Mouse (Mus musculus) gastrocnemius, postnatal 36 days (tissue): ENCODE data around the gene Coq4. TPM values are rescaled to one million over a fixed set of nuclear protein-coding genes. Genes with fewer than 3 reads are reported as not detected.
A peak's percentile ranks its signal among the peaks of the same experiment; 100 is the strongest.
"Not testable (repeated sequence)": the region's sequence is repeated elsewhere in the genome, so short reads cannot be mapped to it uniquely, and the experiment has no call there.

Experiments
- DNase-seq, 2 experiments: peaks; one replicate each; pipeline ENCODE4 v3.0.0; 2022
- intact Hi-C: fragments of 180-260 bp; cut with DNase I; formaldehyde crosslinking; loops from one replicate; pipeline ENCODE4 v1.15.1; 2025
- long read RNA-seq, 2 experiments: library from polyadenylated mRNA; stranded (forward); transcript quantifications; one replicate each; pipeline ENCODE4 v2.0.0; 2021
- total RNA-seq, 2 experiments: library from RNA; stranded (reverse); gene quantifications; 2 replicates each; pipeline ENCODE4 v1.2.3; 2021

The Coq4 gene
- 10 to 100 TPM in 1 of 2 experiments, 1 to 10 TPM in 1; 8.1 to 11.2 TPM for total RNA-seq
- long read RNA-seq, experiment 1, transcript Coq4-201 (7 exons, 1,991 nt): major isoform, 5 of 9 reads
- long read RNA-seq, experiment 1, partial matches to known transcripts: 0 of 9 reads
- long read RNA-seq, experiment 1, other reads (novel, unspliced or antisense): 4 of 9 reads
- long read RNA-seq, experiment 2, transcript Coq4-201 (7 exons, 1,991 nt): major isoform, 6 of 14 reads
- long read RNA-seq, experiment 2, partial matches to known transcripts: 1 of 14 reads
- long read RNA-seq, experiment 2, other reads (novel, unspliced or antisense): 7 of 14 reads

DNA sequence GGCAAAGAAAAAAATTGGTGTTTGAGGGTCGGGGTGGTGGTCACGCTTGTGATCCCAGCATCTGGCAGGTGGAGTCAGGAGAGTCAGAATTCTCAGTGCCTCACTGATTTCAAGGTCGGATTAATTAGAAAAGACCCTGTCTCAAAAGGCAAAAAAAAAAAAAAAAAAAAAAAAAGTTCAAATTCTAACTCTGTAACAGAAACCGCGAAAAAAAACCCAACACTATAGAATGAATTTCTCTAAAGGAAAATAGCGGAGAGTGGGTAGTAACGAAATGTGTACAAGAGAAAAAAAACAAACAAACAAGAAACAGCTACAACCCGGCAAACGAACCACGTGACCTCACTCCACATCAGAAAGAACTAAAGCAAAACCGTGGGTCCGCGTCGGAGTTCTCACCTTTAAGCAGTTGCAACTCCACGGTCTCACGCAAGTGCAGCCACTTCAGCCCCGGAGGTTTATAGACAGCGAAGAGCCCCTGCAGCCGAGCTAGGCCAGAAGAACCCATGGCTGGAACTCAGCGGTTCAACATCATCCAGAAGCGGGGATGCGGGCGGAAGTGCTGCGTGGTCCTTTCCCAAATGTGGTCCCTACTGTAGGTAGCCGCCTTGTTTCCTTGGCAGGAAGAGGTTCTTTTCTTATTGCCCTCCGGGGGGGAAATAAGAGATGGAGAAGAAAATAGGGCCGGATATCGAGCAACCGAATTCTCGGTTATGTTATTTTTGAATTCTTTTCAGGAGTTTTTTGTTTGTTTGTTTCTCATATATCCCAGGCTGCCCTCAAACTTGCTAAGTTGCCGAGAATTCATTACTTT lies at the start of gene Coq4:
TSS of gene Coq4 (plus strand) at position 390 of the 814 bp plus-strand sequence.
- DNase-seq: peak; percentile 82 to 87
- intact Hi-C loops: no loop called here

DNA sequence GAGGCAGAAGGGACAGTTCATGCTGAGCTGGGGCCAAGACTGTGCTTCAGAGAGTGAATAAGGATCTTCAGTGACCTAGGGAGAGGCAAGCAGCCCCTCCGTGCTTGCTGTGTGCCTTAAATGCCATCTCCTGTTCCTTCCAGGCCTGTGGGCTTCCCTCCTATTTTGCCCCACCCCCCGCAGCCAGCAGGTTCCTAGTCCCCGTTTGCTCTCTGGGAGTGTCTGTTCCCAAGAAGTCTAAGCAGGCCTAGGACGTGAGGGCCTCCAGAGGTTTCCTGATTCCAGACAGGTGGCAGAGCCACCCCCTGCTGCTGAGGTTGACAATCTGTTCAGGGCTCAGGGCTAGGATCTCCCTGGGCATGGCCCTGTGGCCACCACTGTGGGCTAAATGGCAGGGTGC lies 48.5 kb upstream of the Coq4 start:
- no peak for DNase-seq
- intact Hi-C loops: no loop called here

DNA sequence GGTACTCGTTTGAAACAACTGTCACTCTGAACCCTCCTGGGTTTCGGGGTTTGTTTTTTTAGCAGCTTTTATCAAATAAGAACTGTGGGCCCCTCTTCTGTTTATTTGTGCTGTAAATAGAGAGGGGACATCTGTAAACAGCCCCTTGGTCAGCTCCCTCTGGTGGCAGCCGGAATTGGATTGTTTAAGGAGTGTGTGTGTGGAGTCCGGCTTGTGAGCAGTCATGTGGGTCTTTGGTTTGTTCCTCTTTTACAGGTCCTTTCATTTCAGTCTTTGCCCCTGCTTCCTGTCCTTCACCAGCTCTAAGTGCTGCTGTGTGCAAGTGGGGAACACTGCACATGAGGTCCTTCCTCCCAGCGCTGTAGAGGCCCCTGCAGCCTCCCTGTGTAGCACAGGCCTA lies 47.9 kb upstream of the Coq4 start:
- intact Hi-C loops: no loop called here
- DNase-seq: no peak

DNA sequence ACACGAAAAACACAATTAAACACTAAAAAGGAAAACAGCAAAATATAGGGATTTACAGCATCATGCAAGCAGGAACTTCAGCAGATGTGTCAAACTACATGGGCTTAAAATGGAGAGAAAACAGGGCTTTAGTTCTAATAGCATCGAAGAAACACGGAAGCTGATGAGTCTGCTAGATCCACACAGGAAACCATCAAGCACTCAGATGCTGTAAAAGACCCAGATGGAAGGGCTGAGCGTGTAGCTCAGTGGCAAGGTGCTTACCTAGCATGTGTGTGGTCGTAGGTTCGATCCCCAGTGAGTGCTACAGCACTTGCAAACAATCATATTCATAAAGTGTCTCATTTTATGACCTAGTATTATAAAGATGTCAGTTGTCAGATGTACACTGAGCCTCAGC lies 46.1 kb upstream of the Coq4 start:
- no peak for DNase-seq
- intact Hi-C loops: no loop called here

DNA sequence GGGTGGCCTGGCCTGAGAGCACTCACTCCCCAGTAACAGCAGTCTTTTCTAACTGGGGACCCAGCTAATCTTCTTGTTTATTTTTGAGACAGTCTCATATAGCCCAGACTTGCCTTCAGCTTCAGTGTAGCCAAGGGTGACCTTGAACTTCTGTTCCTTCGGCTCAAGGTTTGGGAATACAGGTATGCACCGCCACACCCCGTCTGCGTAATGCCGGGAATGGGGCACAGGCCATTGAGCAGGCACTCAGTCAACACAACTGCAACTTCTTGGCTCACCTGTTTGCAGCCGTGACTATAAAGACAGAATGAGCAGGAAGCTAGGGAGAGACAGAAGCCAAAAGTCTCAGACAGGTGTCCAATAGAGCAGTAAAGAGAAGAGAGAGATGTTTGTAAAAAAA lies 43.0 kb upstream of the Coq4 start:
- DNase-seq: no peak
- intact Hi-C loops: no loop called here

DNA sequence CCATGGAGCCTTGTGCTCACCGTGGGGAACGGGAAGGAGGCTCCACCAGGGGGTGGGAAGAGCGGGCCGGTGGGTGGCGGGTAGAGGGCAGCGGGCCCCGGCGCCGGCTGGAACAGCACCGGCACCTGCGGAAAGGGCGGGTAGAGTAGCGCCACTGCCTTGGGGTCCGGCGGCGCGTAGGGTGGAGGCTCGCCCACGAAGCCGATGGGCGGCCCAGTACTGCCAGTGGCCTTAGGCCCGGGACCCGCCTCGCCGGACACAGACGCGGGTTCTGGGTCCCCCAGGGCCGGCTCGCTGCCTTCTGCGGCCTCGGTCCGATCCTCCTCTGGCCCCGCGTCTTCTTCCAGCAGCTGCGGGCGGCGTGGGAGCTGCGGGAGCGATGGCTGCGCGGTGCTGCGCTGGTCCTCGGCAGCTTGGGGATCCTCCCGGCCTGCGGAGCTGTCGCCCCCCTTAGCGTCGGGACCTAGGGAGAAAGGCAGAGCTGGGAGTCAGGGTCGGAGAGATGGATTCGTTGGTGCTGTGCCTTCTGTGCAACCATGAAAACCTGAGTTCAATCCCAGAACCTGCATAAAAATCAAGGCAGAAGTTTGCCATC lies 40.0 kb upstream of the Coq4 start:
- DNase-seq: no peak

DNA sequence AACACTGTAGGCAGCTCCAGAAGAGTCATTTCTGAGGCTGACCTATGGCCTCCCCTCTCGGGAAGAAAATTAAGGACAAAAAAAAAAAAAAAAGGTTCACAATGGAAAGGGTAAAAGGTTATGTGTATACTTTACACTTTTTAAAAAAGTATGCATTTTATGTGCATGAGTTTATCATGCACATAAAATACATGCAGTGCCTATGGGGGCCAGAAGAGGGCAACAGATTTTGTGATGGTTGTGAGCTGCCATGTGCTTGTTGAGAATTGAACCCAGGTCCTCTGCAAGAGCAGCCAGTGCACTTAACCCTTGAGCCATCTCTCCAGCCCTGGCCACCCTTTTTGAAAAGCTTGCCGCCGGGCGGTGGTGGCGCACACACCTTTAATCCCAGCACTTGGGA lies 39.4 kb upstream of the Coq4 start:
- DNase-seq: no peak
- intact Hi-C loops: no loop called here

More for the DNA sequence above, 40.0 kb upstream of the Coq4 start:
- intact Hi-C loops: no loop called here

DNA sequence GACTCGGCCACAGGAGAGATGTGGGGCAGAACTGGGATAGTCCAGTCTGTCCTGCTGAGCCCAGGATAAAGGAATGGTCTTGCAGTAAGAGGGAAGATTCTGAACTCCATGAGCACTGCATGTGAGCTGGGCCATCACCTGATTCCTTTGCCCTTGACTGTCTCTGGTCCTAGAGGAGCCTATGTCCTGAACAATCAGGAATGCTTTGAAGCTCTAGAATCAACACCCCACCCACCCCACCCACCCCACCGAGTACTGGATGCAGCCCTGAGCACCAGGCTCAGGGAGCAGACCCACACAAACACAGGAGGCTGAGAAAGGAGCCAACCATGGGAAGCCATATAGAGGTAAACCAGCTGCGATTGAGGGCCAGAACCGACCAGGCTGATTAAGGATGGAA lies 38.8 kb upstream of the Coq4 start:
- no peak for DNase-seq
- intact Hi-C loops: no loop called here

DNA sequence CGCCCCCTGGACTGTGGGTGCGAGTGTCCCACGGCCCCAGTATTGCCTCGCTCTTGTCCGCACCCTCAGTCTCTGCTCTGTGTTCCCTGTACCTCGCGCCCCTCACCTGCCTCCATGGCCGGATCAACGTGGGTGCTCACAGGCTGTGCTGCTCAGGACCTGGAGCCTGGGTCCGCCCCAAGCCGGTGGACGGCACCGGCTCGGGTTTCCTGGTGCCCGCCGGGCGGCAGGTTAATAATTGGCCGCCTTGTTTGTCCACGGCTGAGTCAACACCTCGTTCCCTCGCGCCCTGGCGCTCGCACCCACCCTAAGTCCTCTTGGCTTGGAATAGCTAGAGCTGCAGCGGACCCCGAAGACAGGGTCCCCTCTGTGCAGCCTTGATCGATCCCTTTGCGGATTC lies 35.8 kb upstream of the Coq4 start, which contains the start of gene Gm13420:
TSS of gene Gm13420 (minus strand) at position 189 of the 400 bp plus-strand sequence.
- intact Hi-C loops: no loop called here
- DNase-seq: no peak

DNA sequence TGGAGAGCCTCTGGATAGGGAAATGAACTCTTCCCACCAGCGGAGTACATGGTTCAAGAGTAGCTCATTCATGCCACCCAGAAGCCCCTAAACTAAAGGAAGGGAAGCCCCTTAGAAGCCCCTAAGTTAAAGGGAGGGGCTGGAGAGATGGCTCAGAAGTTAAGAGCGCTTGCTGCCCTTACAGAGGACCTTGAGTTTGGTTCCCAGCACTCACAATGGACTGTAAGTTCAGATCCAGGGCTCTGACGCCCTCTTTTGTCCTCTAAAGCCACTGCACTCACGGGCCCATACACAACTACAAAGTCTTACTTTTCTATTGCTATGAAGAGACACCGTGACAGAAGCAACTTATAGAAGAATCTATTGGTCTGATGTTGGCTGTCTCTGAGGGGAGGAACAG lies 34.9 kb upstream of the Coq4 start:
- no peak for DNase-seq
- intact Hi-C loops: no loop called here

DNA sequence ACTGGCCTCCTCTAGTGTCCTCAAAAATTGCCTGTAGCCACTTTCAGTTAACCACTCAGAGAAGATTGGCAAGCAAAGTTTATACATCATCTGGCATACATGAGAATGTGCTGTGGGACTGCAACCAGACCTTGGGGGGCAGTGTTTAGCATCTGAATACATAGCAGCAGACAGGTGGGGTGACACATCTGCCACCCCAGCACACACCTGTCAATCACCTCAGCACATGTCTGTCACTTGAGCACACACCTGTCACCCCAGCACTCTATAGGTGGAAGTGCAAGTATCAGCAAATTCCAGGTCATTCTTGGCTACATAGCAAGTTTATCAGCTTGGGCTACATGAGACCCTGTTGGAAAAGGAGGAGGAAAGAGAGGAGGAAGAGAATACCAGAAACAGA lies 31.6 kb upstream of the Coq4 start:
- intact Hi-C loops: no loop called here
- no peak for DNase-seq

DNA sequence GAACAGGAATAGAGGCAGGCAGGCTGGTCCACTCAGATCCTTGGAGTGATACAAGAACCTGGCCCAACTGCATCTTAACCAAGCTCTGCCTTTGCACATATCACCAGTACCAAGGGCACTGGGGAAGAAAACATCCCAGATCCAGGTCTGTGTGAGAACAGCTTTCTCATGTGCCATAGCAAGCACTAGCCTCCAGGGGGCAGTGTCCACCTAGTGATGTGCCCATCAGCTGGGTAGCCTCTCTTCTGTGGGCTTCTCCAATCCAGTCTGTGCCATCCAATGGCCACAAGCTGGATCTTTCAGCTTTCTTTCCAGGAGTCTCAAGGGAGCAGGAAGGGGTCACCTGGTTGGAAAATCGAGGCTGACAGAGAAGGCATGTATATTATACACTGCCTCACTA lies 22.5 kb upstream of the Coq4 start:
- peak; percentile 46 to 50 for DNase-seq
- intact Hi-C loops: loop anchor here (5.0 kb wide), 1 partner anchor 87 kb away; no protein-coding TSS in a partner anchor

DNA sequence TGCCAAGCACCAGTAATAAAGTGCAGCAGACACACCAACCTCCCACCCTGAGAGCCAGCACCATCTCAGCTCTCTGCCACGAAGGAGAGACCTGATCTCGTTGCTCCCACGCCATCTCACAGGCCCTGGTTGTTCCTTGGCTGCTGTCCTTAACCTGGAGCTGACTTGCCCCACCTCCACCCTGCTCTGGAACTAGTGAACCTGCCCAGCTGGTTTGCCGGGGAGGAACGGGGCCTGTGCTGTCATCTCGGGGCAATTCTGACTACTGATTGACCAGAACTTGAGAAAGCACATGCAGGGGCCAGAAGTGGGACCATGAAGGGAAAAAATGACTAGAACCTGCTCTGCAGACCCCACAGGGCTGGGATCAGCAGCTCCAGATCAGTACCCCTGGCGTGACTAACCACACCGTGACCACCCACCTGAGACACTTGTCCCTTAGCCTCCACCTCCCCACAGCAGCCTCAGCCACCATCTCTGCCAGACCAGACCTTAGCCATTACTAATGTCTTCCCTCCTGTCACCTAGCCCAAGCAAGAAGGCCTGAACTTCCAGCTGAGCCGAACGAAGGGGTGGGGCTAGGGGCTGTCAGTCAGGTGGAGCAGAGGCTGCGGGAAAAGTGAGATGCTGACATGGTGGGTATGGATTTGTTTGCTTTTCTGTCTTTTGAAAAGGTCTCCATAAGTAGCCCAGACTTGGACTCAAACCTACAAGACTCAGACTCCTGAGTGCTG lies 19.1 kb upstream of the Coq4 start:
- no peak for DNase-seq
- intact Hi-C loops: loop anchor here (5.0 kb wide), 1 partner anchor 84 kb away; no protein-coding TSS in a partner anchor

DNA sequence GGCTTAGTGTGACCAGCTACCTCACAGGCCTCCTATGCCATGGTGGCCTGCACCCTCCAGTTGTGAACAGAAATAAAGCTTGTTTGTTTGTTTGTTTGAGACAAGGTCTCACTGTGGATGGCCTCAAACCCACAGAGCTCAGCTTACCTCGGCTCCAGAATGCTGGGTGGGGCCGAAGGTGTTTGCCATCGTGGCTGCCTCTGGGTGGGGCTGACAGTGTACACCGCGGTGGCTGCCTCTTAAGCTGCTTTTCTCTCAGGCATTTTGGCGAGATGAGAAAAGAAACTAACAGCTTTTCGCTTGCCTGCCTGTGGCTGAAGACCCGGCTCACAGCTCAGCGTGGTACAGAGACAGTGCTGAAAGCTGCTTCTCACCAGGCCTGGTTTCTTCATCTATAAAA lies 18.4 kb upstream of the Coq4 start:
- intact Hi-C loops: loop anchor here (5.0 kb wide), 1 partner anchor 83 kb away; no protein-coding TSS in a partner anchor
- DNase-seq: no peak

DNA sequence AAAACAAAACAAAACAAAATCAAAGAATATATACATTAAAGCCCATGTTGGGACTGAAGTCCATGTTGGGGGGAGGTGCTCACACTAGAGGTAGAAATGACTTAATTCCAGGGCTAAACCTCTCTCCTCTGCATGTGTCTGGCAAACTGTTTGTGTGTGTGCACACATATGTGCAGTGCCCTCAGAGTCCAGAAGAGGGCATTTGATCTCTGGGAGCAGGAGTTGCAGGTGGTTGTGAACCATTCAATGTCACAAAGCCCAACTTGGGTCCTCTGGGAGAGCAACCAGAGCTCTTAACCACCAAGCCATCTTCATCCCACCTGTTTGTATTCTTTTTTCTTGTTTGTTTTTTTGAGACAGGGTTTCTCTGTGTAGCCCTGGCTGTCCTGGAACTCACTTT lies 17.1 kb upstream of the Coq4 start:
- intact Hi-C loops: no loop called here

DNA sequence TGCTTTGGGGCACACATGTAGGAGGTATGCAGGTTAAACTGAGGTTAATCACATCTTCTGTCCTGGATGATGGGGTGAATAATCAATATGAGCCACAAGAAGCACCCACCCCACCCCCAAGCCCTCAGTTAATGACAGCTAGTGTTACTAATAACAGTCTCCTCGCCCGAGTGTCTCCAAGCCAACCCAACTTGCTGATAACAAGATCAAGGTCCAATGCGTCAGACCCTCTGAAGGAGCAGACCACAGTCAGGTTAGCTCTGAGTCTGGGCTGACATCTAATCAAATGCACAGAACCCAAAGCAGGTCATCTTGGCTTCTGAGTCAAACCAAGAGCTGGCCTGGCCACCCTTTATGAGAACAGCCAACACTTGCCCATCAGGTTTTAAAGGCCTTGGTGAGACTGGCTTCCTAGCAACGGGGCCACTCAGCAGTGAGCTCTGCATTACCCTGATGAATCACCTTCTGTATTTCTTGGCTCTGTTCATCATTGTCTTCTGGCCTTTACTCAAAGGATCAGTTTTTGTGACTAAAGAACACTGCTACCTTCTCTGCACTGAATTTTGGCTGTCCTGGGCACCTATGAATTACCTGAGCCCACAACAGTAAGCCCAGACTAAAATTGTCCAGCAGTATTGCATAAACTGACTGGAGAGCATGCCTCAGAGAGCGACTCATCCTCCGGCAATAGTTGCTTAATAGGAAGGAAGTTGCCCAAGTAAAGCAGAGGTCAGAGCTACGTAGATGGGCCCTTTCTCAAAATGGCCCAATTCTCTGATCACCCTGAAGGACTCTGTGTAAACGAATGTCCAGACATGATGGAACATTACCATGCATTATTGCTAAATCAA lies 15.5 kb upstream of the Coq4 start:
- no peak for DNase-seq
- intact Hi-C loops: no loop called here

More for the DNA sequence above, 17.1 kb upstream of the Coq4 start:
- DNase-seq: no peak

DNA sequence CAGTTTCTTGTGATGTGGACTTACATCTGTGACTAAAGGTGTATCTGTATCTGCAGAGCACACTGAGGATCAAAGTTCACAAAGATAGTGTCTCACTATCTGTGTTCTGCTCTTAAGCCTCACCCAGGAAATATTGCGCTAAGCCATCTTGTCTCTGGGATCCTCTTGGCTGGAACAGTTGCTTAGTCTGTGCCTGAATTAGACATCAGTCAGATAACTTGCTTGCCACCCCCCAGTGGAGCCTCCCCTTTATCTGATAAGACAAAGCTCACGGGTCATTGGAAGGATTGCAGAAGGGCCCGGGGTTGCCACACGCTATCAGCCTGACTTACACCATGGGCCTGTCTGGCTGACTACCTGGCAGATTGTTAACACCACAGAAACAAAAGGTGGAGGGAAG lies 14.0 kb upstream of the Coq4 start:
- intact Hi-C loops: no loop called here
- DNase-seq: no peak

DNA sequence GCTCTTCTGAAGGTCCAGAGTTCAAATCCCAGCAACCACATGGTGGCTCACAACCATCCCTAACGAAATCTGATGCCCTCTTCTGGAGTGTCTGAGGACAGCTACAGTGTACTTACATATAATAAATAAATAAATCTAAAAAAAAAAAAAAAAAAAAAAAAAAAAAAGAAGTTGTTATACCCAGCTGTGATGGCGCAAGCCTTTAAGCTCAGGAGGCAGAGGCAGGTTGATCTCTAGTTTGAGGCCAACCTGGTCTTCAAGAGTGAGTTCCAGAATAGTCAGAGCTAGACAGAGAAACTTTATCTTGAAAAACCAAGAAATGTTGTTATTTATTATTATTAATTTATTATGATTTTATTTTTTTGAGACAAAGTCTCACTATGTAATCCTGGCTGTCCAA lies 6.0 kb upstream of the Coq4 start:
- DNase-seq, intact Hi-C loops: not testable (repeated sequence)

DNA sequence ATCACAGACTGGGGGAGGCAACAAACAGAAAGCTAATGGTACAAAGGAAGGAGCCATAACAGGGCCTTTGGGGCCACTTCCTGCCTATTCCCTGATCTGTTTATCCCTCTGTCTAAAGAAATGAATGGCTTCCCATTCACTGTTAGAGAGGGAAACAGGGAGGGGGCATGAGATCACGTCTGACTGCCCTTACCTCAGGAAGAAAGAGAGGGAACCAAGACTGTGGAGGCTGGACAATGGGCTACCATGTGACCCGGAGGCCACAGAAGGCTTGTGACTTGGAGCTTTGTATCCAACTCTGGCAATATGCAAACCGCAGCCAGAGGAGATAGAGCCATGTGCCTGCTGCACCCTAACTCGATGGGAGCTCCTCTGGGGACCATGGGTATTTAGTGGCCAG lies 3.0 kb upstream of the Coq4 start:
- intact Hi-C loops: no loop called here
- DNase-seq: no peak
